Mouse (Mus musculus) CH12F3 (cell line): ENCODE results near the gene Spata5.
"Not testable (repeated sequence)": the region's sequence is repeated elsewhere in the genome, so short reads cannot be mapped to it uniquely, and the experiment has no call there.

Experiments
- in situ Hi-C: fragments of 300-500 bp; cut with MboI; formaldehyde crosslinking; loops from 2 replicates; pipeline ENCODE4 v1.14.3; 2020; ENCODE audit warnings: low sequenced_read_pairs

Gene Spata5

GRCm38 (mm10) chr3:37503846-37504245, 84.2 kb downstream of the Spata5 start:
- in situ Hi-C loops, result no loop called here

- in situ Hi-C loops, result no loop called here
Observed at GRCm38 (mm10) chr3:37510055-37511032, 90.6 kb downstream of the Spata5 start.

- in situ Hi-C loops, result no loop called here
Observed at GRCm38 (mm10) chr3:37515485-37515884, 95.8 kb downstream of the Spata5 start.

- in situ Hi-C loops, result no loop called here
Observed at GRCm38 (mm10) chr3:37516379-37516778, 96.7 kb downstream of the Spata5 start.

- in situ Hi-C loops, result no loop called here
Observed at GRCm38 (mm10) chr3:37518611-37519010, 98.9 kb downstream of the Spata5 start.

- in situ Hi-C loops, result no loop called here
Observed at GRCm38 (mm10) chr3:37520334-37521023, 100.8 kb downstream of the Spata5 start.

GRCm38 (mm10) chr3:37532079-37532478, 112.4 kb downstream of the Spata5 start:
- in situ Hi-C loops, result no loop called here

GRCm38 (mm10) chr3:37540701-37541100, 121.0 kb downstream of the Spata5 start:
- in situ Hi-C loops, result not testable (repeated sequence)

- in situ Hi-C loops, result no loop called here
Observed at GRCm38 (mm10) chr3:37546351-37546750, 126.7 kb downstream of the Spata5 start.

GRCm38 (mm10) chr3:37550190-37550589, 130.5 kb downstream of the Spata5 start:
- in situ Hi-C loops, result no loop called here

GRCm38 (mm10) chr3:37550594-37550993, 130.9 kb downstream of the Spata5 start:
- in situ Hi-C loops, result no loop called here

GRCm38 (mm10) chr3:37551486-37551885, 131.8 kb downstream of the Spata5 start:
- in situ Hi-C loops, result no loop called here

GRCm38 (mm10) chr3:37552244-37552643, 132.5 kb downstream of the Spata5 start:
- in situ Hi-C loops, result no loop called here

- in situ Hi-C loops, result no loop called here
Observed at GRCm38 (mm10) chr3:37553371-37554033, 133.8 kb downstream of the Spata5 start.

GRCm38 (mm10) chr3:37556412-37557113, 136.9 kb downstream of the Spata5 start:
- in situ Hi-C loops, result no loop called here

GRCm38 (mm10) chr3:37557741-37558479, 138.2 kb downstream of the Spata5 start:
- in situ Hi-C loops, result no loop called here

GRCm38 (mm10) chr3:37559339-37559738, 139.6 kb downstream of the Spata5 start:
- in situ Hi-C loops, result no loop called here

GRCm38 (mm10) chr3:37561466-37561865, 141.8 kb downstream of the Spata5 start:
- in situ Hi-C loops, result no loop called here

GRCm38 (mm10) chr3:37566097-37566496, 146.4 kb downstream of the Spata5 start:
- in situ Hi-C loops, result no loop called here

GRCm38 (mm10) chr3:37567505-37567904, 147.8 kb downstream of the Spata5 start:
- in situ Hi-C loops, result no loop called here
